Mouse (Mus musculus) spleen, adult 2 months (tissue): ENCODE results near the gene Wdr26.

Experiments
- CTCF ChIP-seq: fragments of 200-500 bp; IDR thresholded peaks from 2 replicates; pipeline ENCODE4 v1.5.1; 2011; ENCODE audit warnings: mild to moderate bottlenecking, inconsistent platforms; ENCODE audit not compliant: insufficient read depth, insufficient read length, insufficient replicate concordance; ENCODE audit errors: extremely low read depth
- POLR2A ChIP-seq: fragments of 200-500 bp; IDR thresholded peaks from 2 replicates; pipeline ENCODE4 v1.6.1; 2011; ENCODE audit warnings: low read depth, low read length, inconsistent platforms

- TF ChIP-seq POLR2A = no peak
- TF ChIP-seq CTCF = no peak
These were observed 4.5 kb upstream of the Wdr26 start for GRCm38 (mm10) chr1:181216315-181216714.
